Mouse (Mus musculus) kidney, embryonic 14.5 days (tissue): Measurements from ENCODE around the gene AI481877. TPM values are rescaled to one million over a fixed set of nuclear protein-coding genes. Genes with fewer than 3 reads are reported as not detected.

Experiments used
- ATAC-seq: fragments of 200-750 bp; cut with Nextera tagmentation; 2 replicates; pipeline ENCODE4 v1.8.0; 2017; ENCODE audit warnings: moderate number of reproducible peaks, mild to moderate bottlenecking, moderate TSS enrichment, moderate library complexity; ENCODE audit not compliant: low FRiP score, low TSS enrichment
- H3K27ac ChIP-seq: fragments of 300-500 bp; sonication (generic); 2 replicates; pipeline ENCODE4 v1.5.1; 2014; ENCODE audit warnings: low read depth, mild to moderate bottlenecking, low read length, moderate library complexity, mixed read lengths
- H3K27me3 ChIP-seq: fragments of 300-500 bp; sonication (generic); 2 replicates; pipeline ENCODE4 v1.6.1; 2014; ENCODE audit warnings: mild to moderate bottlenecking, low read length; ENCODE audit not compliant: control insufficient read depth, insufficient read depth
- H3K36me3 ChIP-seq: fragments of 300-500 bp; sonication (generic); 2 replicates; pipeline ENCODE4 v1.6.1; 2014; ENCODE audit warnings: low read length, mixed read lengths; ENCODE audit not compliant: control insufficient read depth, insufficient read depth
- H3K4me1 ChIP-seq: fragments of 300-500 bp; sonication (generic); 2 replicates; pipeline ENCODE4 v1.6.1; 2014; ENCODE audit warnings: low read length, mixed read lengths; ENCODE audit not compliant: control insufficient read depth, insufficient read depth
- H3K4me2 ChIP-seq: fragments of 300-500 bp; sonication (generic); replicated peaks from 2 replicates; pipeline ENCODE4 v1.6.1; 2014; ENCODE audit warnings: low read depth, mild to moderate bottlenecking, low read length
- H3K4me3 ChIP-seq: fragments of 300-500 bp; sonication (generic); 2 replicates; pipeline ENCODE4 v1.5.1; 2014; ENCODE audit warnings: mild to moderate bottlenecking, low read length
- H3K9ac ChIP-seq: fragments of 300-500 bp; sonication (generic); 2 replicates; pipeline ENCODE4 v1.6.1; 2014; ENCODE audit warnings: low read depth, mild to moderate bottlenecking, low read length, moderate library complexity
- H3K9me3 ChIP-seq: fragments of 300-500 bp; sonication (generic); 2 replicates; pipeline ENCODE4 v1.6.1; 2016; ENCODE audit warnings: low read length; ENCODE audit not compliant: control insufficient read depth
- WGBS: fragments of 180-500 bp; shearing (Covaris S2); extraction: QIAGEN DNeasy Blood & Tissue Kit; methylation state at CpG from one replicate; pipeline ENCODE4 v1.1.7; 2014; 5-methylcytosine and 5-hydroxymethylcytosine counted together
- polyA plus RNA-seq: library from polyadenylated mRNA; unstranded; fragments of >200 nt; fragmentation: Nextera tagmentation; extraction: Ambion mirVana; gene quantifications from 2 replicates; pipeline ENCODE4 v1.2.1, GENCODE M21; 2014

Gene AI481877
- polyA plus RNA-seq, 1 experiment from 2014 or later: not detected

DNA sequence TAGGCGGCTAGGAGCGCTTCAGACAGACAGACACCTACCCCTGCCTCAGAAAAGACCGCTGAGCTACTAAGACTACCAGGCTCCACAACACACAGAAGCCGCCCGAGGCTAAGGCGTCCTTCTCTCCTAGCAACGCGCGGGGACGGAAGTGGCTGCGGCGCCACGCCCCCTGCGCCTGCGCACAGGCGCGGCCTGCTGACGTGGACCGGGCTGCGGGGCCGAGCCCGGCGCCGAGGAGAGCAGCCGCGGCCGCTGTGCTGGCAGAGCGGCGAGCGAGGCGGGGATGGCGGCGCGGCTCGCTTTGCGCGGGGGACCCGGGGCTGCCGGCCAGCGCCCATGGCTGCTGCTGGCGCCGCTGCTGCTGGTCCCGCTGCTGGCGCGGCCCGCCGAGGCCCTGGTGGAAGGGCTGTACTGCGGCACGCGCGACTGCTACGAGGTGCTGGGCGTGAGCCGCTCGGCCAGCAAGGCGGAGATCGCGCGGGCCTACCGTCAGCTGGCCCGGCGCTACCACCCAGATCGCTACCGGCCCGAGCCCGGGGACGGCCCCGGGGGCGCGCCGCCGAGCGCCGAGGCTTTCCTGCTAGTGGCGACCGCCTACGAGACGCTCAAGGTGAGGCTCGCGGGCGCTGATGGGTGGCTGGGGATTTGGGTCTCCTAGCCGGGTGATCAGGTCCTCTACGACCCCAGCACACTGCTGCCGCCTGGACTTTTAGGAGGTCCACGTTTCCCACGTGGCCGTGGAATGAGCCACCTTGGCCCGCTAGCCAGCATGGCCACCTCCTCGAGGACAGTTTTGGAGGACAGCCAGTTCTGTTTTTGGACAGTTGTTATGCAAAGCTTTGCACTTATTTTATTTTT, 135.6 kb downstream of the AI481877 start, which contains the start of gene Gm20503:
Gm20503 (plus strand) TSS at position 263 of the 858 bp plus-strand sequence.
- peak within 1 kb of the TSS; percentile 88 for H3K4me3 ChIP-seq
- peak within 1 kb of the TSS; percentile 91 for H3K9ac ChIP-seq
- peak; percentile 96 for ATAC-seq
- peaks cover 5% of the 10 kb centered on the region; the same call in 1 of the 2 replicates for H3K4me1 ChIP-seq
- no peaks in the 10 kb centered on the region for H3K9me3 ChIP-seq
- no peaks in the 10 kb centered on the region for H3K36me3 ChIP-seq
- H3K4me2 ChIP-seq: peak within 1 kb of the TSS; percentile 60
- WGBS: under 1% methylated on average over 78 of the region's 89 CpGs
- H3K27me3 ChIP-seq: no peaks in the 10 kb centered on the region
- peak within 1 kb of the TSS; percentile 80 for H3K27ac ChIP-seq

DNA sequence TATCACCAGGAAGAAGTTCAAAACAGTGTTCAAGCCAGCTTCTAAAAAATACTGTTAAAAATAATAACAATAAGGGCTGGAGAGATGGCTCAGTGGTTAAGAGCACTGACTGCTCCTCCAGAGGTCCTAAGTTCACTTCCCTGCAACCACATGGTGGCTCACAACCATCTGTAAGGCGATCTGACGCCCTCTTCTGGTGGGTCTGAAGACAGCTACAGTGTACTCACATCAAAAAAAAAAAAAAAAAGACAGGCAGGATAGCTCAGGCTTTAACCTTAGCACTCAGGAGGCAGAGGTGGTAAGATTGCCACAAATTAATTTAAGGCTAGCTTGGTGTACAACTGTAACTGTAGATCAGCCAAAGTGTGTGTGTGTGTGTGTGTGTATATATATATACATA, 138.2 kb downstream of the AI481877 start:
- no peaks in the 10 kb centered on the region for H3K27me3 ChIP-seq
- no peak for ATAC-seq
- no peak overlapping the region for H3K9ac ChIP-seq
- no peaks in the 10 kb centered on the region for H3K9me3 ChIP-seq
- no peak overlapping the region for H3K4me2 ChIP-seq
- no peak overlapping the region for H3K4me3 ChIP-seq
- H3K4me1 ChIP-seq: peaks cover 5% of the 10 kb centered on the region; the same call in 1 of the 2 replicates
- H3K36me3 ChIP-seq: no peaks in the 10 kb centered on the region
- H3K27ac ChIP-seq: no peak overlapping the region
- 4% methylated on average over 2 of the region's 2 CpGs for WGBS

DNA sequence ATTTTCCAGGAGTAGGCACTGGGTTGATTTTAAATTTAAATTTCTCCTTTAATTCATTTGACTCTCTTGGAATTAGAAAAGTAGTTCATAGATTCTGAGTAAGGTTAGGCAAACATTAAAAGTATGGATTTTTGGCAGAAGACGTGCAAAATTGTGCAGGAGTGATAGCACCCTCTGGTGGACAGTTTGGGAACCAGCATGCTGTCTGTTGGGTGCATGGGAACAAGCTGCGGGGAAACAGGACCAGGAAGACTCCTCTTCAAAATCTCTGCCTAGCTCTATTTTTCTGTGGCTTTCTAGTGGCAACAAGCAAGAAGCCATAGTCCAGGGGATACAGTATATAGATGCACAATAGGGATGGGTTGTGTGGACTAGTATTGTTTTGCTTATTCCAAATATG, 139.1 kb downstream of the AI481877 start:
- 9% methylated on average over 2 of the region's 2 CpGs for WGBS
- Histone ChIP-seq H3K9me3 (no peaks in the 10 kb centered on the region), H3K36me3 (no peaks in the 10 kb centered on the region), H3K27me3 (no peaks in the 10 kb centered on the region), H3K4me2 (no peak overlapping the region), H3K4me3 (no peak overlapping the region), H3K27ac (no peak overlapping the region), H3K9ac (no peak overlapping the region), H3K4me1 (peaks cover 7% of the 10 kb centered on the region)
- no peak for ATAC-seq

DNA sequence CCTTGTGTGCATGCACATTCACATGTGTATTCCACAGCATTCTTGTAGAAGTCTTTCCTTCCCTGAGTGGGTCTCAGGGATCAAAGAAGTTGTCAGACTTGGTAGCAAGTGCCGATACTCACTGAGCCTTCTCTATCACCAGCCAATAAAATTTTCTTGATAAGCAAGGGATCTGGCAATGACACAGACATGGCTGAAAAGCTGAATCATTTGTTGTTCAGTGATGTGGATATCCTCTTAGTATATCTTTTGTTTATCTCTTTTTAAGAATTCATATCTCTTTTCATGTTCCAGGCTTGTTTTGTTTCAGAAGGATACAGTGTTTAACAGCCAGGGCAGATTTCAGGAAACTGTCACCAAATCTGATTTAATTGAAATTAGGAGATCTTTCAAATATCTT, 140.1 kb downstream of the AI481877 start:
- Histone ChIP-seq H3K9me3 (no peaks in the 10 kb centered on the region), H3K4me1 (peaks cover 3% of the 10 kb centered on the region; the same call in 1 of the 2 replicates), H3K36me3 (no peaks in the 10 kb centered on the region), H3K27me3 (no peaks in the 10 kb centered on the region), H3K4me2 (no peak overlapping the region), H3K4me3 (no peak overlapping the region), H3K27ac (no peak overlapping the region), H3K9ac (no peak overlapping the region)
- 83% methylated on average over 1 of the region's 1 CpGs for WGBS
- no peak for ATAC-seq

DNA sequence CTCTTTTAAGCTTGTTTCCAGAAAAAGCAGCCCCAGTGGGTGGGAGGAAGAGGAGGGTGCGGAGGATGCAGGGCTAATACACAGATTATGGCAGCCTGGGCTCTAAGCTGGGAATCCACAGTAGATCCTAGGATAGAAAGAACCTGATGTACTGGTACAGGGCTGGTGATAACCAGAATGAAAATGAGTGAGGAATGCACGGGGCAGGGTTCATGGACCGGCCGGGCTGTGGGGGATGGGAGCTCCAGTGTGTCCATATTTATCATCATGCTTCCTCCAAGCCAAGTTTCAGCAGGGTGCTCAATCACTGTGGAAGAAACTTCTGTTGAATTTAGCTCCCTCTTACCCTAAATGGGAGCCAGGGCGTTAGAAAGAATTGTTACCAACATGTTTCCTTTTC, 141.7 kb downstream of the AI481877 start:
- 57% methylated on average over 5 of the region's 5 CpGs for WGBS
- H3K36me3 ChIP-seq: no peaks in the 10 kb centered on the region
- no peak overlapping the region for H3K9ac ChIP-seq
- no peak for ATAC-seq
- H3K9me3 ChIP-seq: no peaks in the 10 kb centered on the region
- H3K4me1 ChIP-seq: peaks cover 3% of the 10 kb centered on the region; the same call in 1 of the 2 replicates
- no peak overlapping the region for H3K4me2 ChIP-seq
- H3K27me3 ChIP-seq: no peaks in the 10 kb centered on the region
- no peak overlapping the region for H3K27ac ChIP-seq
- no peak overlapping the region for H3K4me3 ChIP-seq

DNA sequence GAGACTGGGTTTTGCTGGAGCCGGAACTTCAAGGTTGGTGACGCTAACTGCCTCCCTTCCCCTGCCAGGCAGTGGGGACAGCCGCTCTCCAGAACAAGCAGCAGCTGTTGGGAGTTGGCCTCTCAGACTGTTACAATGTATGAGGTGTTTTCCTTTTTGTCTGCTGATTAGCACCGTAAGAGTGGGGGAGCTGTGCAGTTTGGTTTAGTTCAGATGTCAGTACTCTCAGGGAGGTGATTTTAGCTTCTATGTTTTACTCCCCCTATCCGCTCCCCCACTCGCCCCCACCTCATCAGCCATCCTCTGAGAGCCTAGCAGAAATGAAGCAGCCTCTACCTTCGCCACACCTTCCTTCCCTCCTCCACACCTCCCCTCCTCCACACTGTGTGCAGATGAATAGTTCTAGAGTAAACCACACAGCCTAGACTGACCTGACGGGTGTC, 143.5 kb downstream of the AI481877 start:
- peaks cover 3% of the 10 kb centered on the region; the same call in 1 of the 2 replicates for H3K4me1 ChIP-seq
- H3K4me2 ChIP-seq: no peak overlapping the region
- WGBS: 25% methylated on average over 8 of the region's 8 CpGs
- no peak overlapping the region for H3K9ac ChIP-seq
- peak; percentile 79 for ATAC-seq
- no peaks in the 10 kb centered on the region for H3K9me3 ChIP-seq
- no peaks in the 10 kb centered on the region for H3K36me3 ChIP-seq
- 0 out of 2 replicates have a peak overlapping the region, but pooled peaks have one; percentile 6 for H3K27ac ChIP-seq
- no peaks in the 10 kb centered on the region for H3K27me3 ChIP-seq
- H3K4me3 ChIP-seq: no peak overlapping the region

DNA sequence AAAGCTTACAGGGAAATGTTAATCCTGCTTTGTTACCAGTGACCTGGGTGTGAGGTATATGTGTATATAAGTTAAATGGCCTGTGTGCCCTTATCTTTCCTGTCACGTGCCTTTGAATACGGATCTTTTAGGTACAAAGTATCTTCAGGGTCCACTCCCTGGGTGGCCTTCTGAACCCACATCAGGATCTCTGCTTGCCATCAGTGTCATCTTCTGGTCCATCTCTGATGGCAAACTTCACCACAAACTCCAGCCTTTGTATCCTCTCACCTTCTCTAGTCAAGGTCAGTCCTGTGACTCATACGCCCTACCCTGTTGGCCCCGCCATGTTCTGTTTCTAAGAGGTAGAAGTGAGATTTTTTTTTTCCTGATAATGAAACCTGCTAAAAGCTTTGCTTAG, 144.0 kb downstream of the AI481877 start, which contains the start of gene Dnajc25:
Dnajc25 (plus strand) TSS at position 301 of the 400 bp plus-strand sequence.
- no peaks in the 10 kb centered on the region for H3K9me3 ChIP-seq
- no peak for ATAC-seq
- 67% methylated on average over 4 of the region's 4 CpGs for WGBS
- 0 out of 2 replicates have a peak within 1 kb of the TSS, but pooled peaks have one; percentile 6 for H3K27ac ChIP-seq
- no peak within 1 kb of the TSS for H3K4me3 ChIP-seq
- no peaks in the 10 kb centered on the region for H3K36me3 ChIP-seq
- no peak within 1 kb of the TSS for H3K9ac ChIP-seq
- peaks cover 3% of the 10 kb centered on the region; the same call in 1 of the 2 replicates for H3K4me1 ChIP-seq
- H3K4me2 ChIP-seq: no peak within 1 kb of the TSS
- H3K27me3 ChIP-seq: no peaks in the 10 kb centered on the region
